Mouse (Mus musculus): ENCODE measurements around the gene Synj2. TPM values are rescaled to one million over a fixed set of nuclear protein-coding genes. Genes with fewer than 3 reads are reported as not detected.

The Synj2 gene
- polyA plus RNA-seq, 1 experiment from 2014 or later, result 2.2 TPM

DNA sequence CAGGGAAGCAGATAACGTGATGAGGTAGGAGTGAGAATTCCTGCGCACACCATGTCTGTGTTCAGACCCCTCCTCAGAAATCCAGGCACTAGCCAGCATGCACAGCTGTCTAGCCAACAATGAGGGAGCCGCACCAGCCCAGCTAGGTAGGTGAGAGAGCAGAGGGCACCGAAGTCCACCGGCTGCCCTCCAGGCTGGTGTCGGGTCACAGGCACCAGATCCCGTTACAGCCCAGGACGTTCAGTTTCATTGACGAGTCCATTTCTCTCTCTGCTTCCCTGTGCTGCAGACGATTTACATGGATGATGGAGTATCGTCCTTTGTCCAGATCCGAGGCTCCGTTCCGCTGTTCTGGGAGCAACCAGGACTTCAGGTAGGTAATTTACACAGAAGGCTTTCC lies 55.5 kb downstream of the Synj2 start:
- 77% methylated on average over 14 of the region's 14 CpGs for WGBS
- H3K4me2 ChIP-seq, result no peak overlapping the region
- no peaks in the 10 kb centered on the region for H3K27me3 ChIP-seq (replicated peaks; ENCODE audit: control insufficient read depth, insufficient read depth, low read length)
- no peaks in the 10 kb centered on the region for H3K4me1 ChIP-seq (replicated peaks; ENCODE audit: control insufficient read depth, insufficient read depth, low read length)
- no peak overlapping the region for H3K27ac ChIP-seq (ENCODE audit: low read depth, low read length)
- ATAC-seq (replicated peaks; ENCODE audit: low FRiP score) (no peak), DNase-seq (ENCODE audit: low spot score) (no peak)
- no peaks in the 10 kb centered on the region for H3K36me3 ChIP-seq (ENCODE audit: control insufficient read depth, insufficient read depth, low read length)
- no peak overlapping the region for H3K9ac ChIP-seq (ENCODE audit: low read depth, low read length)
- no peak overlapping the region for H3K4me3 ChIP-seq (ENCODE audit: low read depth, low read length)
- no peaks in the 10 kb centered on the region for H3K9me3 ChIP-seq (ENCODE audit: control insufficient read depth, low read length)

DNA sequence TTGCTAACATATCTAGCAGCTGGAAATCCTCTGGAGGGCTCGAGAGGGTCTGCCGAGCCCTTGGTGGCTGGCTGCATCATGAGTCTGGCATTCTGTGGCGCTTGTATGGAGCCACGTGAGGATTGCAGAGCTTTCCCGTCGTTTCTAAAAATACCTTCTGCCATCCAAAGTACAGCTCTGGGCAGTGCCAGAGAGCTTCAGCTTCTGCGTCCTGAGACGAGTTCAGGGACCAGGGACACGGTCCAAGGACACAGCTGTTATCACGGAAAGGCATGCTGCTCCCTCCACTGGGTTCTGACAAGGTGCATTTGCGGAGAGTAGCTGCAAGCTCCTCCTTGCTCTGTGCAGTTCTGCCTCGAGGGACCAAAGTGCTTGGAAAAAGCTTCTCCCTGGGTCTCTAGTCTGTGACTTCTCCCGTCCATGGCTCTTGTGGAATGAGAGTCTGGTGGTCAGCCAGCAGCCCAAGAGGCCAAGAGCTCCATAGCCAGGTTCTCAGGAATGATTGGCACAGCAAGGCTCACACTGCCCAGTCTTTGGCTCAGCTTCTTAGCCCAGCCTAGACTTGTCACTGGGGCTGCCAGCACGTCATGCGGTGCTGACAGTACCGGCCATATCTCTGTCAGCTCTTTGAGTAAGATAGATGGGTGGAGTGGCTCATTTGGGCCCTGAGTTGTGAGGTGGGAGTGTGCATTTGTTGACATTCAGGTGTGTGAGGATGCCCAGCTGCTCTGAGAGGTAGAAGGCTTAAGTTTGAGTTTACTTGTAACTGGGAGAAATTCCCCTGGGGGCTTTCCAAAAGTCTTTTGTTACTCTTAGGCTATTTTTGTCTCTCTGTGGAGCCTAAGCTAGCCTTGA lies 56.5 kb downstream of the Synj2 start:
- Histone ChIP-seq H3K27ac (ENCODE audit: low read depth, low read length) (no peak overlapping the region), H3K9me3 (ENCODE audit: control insufficient read depth, low read length) (no peaks in the 10 kb centered on the region), H3K9ac (ENCODE audit: low read depth, low read length) (no peak overlapping the region), H3K36me3 (ENCODE audit: control insufficient read depth, insufficient read depth, low read length) (no peaks in the 10 kb centered on the region), H3K4me1 (replicated peaks; ENCODE audit: control insufficient read depth, insufficient read depth, low read length) (no peaks in the 10 kb centered on the region), H3K4me2 (no peak overlapping the region), H3K4me3 (ENCODE audit: low read depth, low read length) (no peak overlapping the region), H3K27me3 (replicated peaks; ENCODE audit: control insufficient read depth, insufficient read depth, low read length) (no peaks in the 10 kb centered on the region)
- DNase-seq (ENCODE audit: low spot score) (no peak), ATAC-seq (replicated peaks; ENCODE audit: low FRiP score) (no peak)
- WGBS, result 68% methylated on average over 16 of the region's 16 CpGs

DNA sequence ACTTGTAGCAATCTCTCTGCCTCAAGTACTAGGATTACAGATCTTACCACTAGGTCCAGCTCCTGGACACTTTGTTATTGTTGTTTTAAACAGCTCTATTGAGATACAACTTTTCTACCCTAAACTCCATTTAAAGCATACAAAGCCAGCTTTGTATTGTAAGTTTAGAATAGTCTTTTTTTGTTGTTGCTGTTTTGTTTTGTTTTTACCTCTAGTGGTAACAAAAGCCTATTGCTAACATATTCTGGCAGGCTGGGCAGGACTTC lies 57.1 kb downstream of the Synj2 start:
- DNase-seq (ENCODE audit: low spot score) (no peak), ATAC-seq (replicated peaks; ENCODE audit: low FRiP score) (no peak)
- Histone ChIP-seq H3K9ac (ENCODE audit: low read depth, low read length) (no peak overlapping the region), H3K4me2 (no peak overlapping the region), H3K27ac (ENCODE audit: low read depth, low read length) (no peak overlapping the region), H3K9me3 (ENCODE audit: control insufficient read depth, low read length) (no peaks in the 10 kb centered on the region), H3K4me1 (replicated peaks; ENCODE audit: control insufficient read depth, insufficient read depth, low read length) (no peaks in the 10 kb centered on the region), H3K4me3 (ENCODE audit: low read depth, low read length) (no peak overlapping the region), H3K27me3 (replicated peaks; ENCODE audit: control insufficient read depth, insufficient read depth, low read length) (no peaks in the 10 kb centered on the region), H3K36me3 (ENCODE audit: control insufficient read depth, insufficient read depth, low read length) (no peaks in the 10 kb centered on the region)

DNA sequence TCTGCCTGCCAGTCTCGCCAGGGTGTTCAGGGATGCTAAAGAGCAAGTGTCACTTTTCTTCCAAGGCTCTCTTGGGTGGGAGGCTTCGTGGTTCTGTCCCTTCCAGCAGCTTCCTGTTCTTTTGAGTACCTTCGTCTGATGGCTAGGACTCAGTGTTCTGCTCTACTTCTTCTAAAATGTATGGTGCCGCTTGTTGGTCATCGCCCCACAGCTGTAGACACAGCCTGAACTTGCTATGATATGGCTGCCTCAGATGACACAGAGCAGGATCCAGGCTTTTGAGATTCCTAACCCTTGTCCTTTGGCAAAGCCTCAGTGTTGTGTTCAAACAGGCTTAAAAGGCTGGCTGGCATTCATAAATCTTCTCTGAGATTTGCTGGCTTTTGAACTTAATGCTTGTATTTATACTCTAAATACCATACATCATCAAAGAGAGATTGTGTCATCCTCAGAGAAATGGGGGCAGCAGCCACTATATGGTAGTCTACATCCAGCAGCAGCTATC lies 58.0 kb downstream of the Synj2 start:
- Histone ChIP-seq H3K27me3 (replicated peaks; ENCODE audit: control insufficient read depth, insufficient read depth, low read length) (no peaks in the 10 kb centered on the region), H3K9me3 (ENCODE audit: control insufficient read depth, low read length) (no peaks in the 10 kb centered on the region), H3K4me2 (no peak overlapping the region), H3K27ac (ENCODE audit: low read depth, low read length) (no peak overlapping the region), H3K4me1 (replicated peaks; ENCODE audit: control insufficient read depth, insufficient read depth, low read length) (no peaks in the 10 kb centered on the region), H3K4me3 (ENCODE audit: low read depth, low read length) (no peak overlapping the region), H3K9ac (ENCODE audit: low read depth, low read length) (no peak overlapping the region), H3K36me3 (ENCODE audit: control insufficient read depth, insufficient read depth, low read length) (no peaks in the 10 kb centered on the region)
- ATAC-seq (replicated peaks; ENCODE audit: low FRiP score) (no peak), DNase-seq (ENCODE audit: low spot score) (no peak)
- 55% methylated on average over 5 of the region's 5 CpGs for WGBS

DNA sequence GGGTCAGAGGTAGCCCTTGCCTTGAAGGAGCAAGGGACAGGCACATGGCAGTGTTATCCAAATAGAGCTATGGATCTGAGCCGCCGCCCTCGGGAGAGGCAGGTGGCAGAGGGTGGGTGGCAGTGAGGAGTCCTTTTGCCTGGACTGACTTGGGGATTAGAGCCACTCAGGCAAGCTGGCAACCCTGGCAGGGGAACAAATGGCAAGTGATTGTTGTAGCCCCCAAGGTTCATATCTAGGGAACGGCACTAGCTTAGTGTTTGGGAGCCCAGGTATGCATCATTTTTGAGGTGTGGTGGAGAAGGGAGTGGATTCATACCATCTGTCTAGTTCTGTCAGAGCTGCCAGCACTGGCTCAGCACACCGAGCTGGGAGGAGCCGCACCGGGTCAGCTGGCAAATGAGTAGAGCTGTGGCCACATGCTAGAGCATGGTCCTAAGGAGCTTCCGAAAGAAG lies 59.8 kb downstream of the Synj2 start:
- no peaks in the 10 kb centered on the region for H3K9me3 ChIP-seq (ENCODE audit: control insufficient read depth, low read length)
- 80% methylated on average over 8 of the region's 8 CpGs for WGBS
- no peaks in the 10 kb centered on the region for H3K36me3 ChIP-seq (ENCODE audit: control insufficient read depth, insufficient read depth, low read length)
- DNase-seq (ENCODE audit: low spot score), result no peak
- H3K27me3 ChIP-seq (replicated peaks; ENCODE audit: control insufficient read depth, insufficient read depth, low read length), result no peaks in the 10 kb centered on the region
- H3K4me1 ChIP-seq (replicated peaks; ENCODE audit: control insufficient read depth, insufficient read depth, low read length), result peaks cover 3% of the 10 kb centered on the region
- ATAC-seq (replicated peaks; ENCODE audit: low FRiP score), result no peak
- no peak overlapping the region for H3K9ac ChIP-seq (ENCODE audit: low read depth, low read length)
- no peak overlapping the region for H3K4me3 ChIP-seq (ENCODE audit: low read depth, low read length)
- no peak overlapping the region for H3K27ac ChIP-seq (ENCODE audit: low read depth, low read length)
- no peak overlapping the region for H3K4me2 ChIP-seq

DNA sequence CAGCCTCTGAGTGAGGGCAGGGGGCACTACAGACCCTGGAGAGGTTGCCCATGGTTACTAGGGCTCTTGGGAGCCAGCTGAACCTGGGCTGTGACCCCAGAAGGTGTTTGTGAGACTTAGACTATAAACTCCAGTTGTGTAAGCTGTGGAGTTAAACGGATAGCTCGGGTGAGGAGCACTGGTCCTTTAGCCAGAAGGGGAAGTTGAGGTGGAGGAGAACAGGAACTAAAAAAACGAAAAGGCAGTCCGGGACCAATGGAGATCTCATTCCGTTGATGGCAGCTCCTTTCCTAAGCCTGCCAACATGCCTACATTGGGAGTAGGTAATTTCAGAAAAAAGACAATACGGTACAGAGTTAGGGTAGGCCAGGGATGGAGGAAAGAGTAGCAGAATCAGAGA lies 60.3 kb downstream of the Synj2 start:
- DNase-seq (ENCODE audit: low spot score), result no peak
- no peaks in the 10 kb centered on the region for H3K36me3 ChIP-seq (ENCODE audit: control insufficient read depth, insufficient read depth, low read length)
- 43% methylated on average over 6 of the region's 6 CpGs for WGBS
- no peaks in the 10 kb centered on the region for H3K9me3 ChIP-seq (ENCODE audit: control insufficient read depth, low read length)
- no peak overlapping the region for H3K27ac ChIP-seq (ENCODE audit: low read depth, low read length)
- no peak overlapping the region for H3K9ac ChIP-seq (ENCODE audit: low read depth, low read length)
- no peak overlapping the region for H3K4me3 ChIP-seq (ENCODE audit: low read depth, low read length)
- no peak overlapping the region for H3K4me2 ChIP-seq
- no peaks in the 10 kb centered on the region for H3K27me3 ChIP-seq (replicated peaks; ENCODE audit: control insufficient read depth, insufficient read depth, low read length)
- H3K4me1 ChIP-seq (replicated peaks; ENCODE audit: control insufficient read depth, insufficient read depth, low read length), result peaks cover 8% of the 10 kb centered on the region
- no peak for ATAC-seq (replicated peaks; ENCODE audit: low FRiP score)

DNA sequence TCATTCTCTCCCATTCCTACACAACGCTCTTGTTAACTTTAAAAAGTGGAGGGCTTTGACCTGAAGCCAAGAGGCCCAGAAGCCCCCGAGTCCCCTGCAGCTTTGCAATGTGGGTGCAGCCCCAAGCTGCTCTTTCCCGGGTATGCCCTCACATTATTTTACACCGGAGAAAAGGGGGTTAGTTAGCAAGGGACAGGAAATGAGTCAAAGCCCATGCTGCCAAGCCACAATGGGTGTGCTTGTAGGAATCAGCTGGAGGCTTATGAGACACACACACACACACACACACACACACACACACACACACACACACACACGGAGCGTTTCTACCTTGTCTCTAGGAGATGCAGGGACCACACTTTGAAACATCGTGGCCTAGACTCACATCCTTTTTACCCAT lies 60.8 kb downstream of the Synj2 start:
- Histone ChIP-seq H3K4me1 (replicated peaks; ENCODE audit: control insufficient read depth, insufficient read depth, low read length) (peaks cover 8% of the 10 kb centered on the region), H3K36me3 (ENCODE audit: control insufficient read depth, insufficient read depth, low read length) (no peaks in the 10 kb centered on the region), H3K27me3 (replicated peaks; ENCODE audit: control insufficient read depth, insufficient read depth, low read length) (no peaks in the 10 kb centered on the region), H3K9ac (ENCODE audit: low read depth, low read length) (no peak overlapping the region), H3K9me3 (ENCODE audit: control insufficient read depth, low read length) (no peaks in the 10 kb centered on the region), H3K4me2 (no peak overlapping the region), H3K4me3 (ENCODE audit: low read depth, low read length) (no peak overlapping the region), H3K27ac (ENCODE audit: low read depth, low read length) (no peak overlapping the region)
- ATAC-seq (replicated peaks; ENCODE audit: low FRiP score) (no peak), DNase-seq (ENCODE audit: low spot score) (no peak)
- WGBS, result 70% methylated on average over 7 of the region's 7 CpGs

DNA sequence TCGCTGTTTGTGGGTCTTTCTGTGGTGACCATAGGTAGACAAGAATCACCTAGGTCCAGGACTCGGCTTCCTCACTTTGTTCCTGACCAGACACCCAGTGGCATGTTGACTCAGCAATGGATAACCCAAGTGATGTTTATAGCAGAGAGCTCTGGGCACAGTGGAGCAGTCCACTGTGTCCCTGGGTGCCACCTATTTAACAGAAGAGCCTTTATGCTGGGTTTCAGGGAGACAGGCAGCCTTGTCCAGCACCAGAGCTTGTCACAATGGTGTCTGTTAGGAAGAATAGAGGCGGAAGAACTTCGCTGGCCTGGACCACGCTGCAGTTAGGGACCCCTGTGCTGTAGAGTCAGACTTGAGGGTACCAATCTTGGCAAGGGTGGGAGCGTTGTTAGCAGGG lies 61.5 kb downstream of the Synj2 start:
- Histone ChIP-seq H3K9ac (ENCODE audit: low read depth, low read length) (no peak overlapping the region), H3K27me3 (replicated peaks; ENCODE audit: control insufficient read depth, insufficient read depth, low read length) (no peaks in the 10 kb centered on the region), H3K27ac (ENCODE audit: low read depth, low read length) (no peak overlapping the region), H3K36me3 (ENCODE audit: control insufficient read depth, insufficient read depth, low read length) (no peaks in the 10 kb centered on the region), H3K4me1 (replicated peaks; ENCODE audit: control insufficient read depth, insufficient read depth, low read length) (peaks cover 8% of the 10 kb centered on the region), H3K4me2 (no peak overlapping the region), H3K4me3 (ENCODE audit: low read depth, low read length) (no peak overlapping the region), H3K9me3 (ENCODE audit: control insufficient read depth, low read length) (no peaks in the 10 kb centered on the region)
- DNase-seq (ENCODE audit: low spot score) (no peak), ATAC-seq (replicated peaks; ENCODE audit: low FRiP score) (no peak)
- WGBS, result 89% methylated on average over 6 of the region's 6 CpGs

DNA sequence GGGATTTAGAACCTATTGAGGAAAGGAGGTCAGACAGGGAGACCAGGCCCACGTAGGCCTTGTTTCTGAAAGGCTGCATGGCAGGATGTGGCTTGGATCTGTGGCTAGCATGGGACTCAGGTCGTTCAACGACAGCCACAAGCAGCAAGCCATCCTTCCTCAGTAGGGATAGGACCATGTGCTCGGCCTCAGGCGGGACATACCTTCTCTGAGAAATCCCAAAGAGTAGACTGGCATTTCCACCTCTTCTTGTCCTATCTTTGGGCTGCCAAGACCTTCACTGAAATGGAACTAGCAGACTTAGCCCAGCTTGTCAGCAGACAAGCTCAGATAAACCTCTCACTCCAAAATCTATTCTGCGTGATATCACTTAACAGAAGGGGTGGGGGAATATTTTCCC lies 62.6 kb downstream of the Synj2 start:
- no peak for ATAC-seq (replicated peaks; ENCODE audit: low FRiP score)
- DNase-seq (ENCODE audit: low spot score), result no peak
- H3K4me2 ChIP-seq, result no peak overlapping the region
- 67% methylated on average over 6 of the region's 6 CpGs for WGBS
- no peak overlapping the region for H3K4me3 ChIP-seq (ENCODE audit: low read depth, low read length)
- H3K27ac ChIP-seq (ENCODE audit: low read depth, low read length), result no peak overlapping the region
- H3K9ac ChIP-seq (ENCODE audit: low read depth, low read length), result no peak overlapping the region
- H3K36me3 ChIP-seq (ENCODE audit: control insufficient read depth, insufficient read depth, low read length), result no peaks in the 10 kb centered on the region
- H3K4me1 ChIP-seq (replicated peaks; ENCODE audit: control insufficient read depth, insufficient read depth, low read length), result peaks cover 12% of the 10 kb centered on the region
- no peaks in the 10 kb centered on the region for H3K9me3 ChIP-seq (ENCODE audit: control insufficient read depth, low read length)
- no peaks in the 10 kb centered on the region for H3K27me3 ChIP-seq (replicated peaks; ENCODE audit: control insufficient read depth, insufficient read depth, low read length)

Data from liver, embryonic 11.5 days (tissue).